Mouse (Mus musculus): ENCODE measurements around the gene Ccdc149. TPM values are rescaled to one million over a fixed set of nuclear protein-coding genes. Genes with fewer than 3 reads are reported as not detected.

The Ccdc149 gene
- total and polyA plus RNA-seq, 3 experiments, result not detected

DNA sequence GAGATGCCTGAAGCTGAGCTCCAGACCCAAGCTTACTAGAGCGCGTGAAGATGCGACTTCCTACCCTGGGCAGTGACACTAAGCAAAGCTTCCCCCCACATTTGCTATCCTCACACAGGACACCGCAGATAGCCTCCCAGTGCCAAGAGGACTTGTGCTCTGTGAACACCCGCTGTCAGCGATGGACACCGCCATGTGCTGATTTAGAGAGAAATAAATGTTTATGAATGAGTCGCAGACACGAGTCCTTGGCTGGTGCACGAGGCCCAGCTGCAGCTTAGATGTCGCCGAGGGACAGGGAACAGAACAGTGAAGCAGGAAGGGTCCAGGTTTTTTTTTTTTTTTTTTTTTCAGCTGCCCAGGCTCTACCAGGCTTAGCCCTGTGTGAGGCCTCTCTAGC lies 61.1 kb downstream of the Ccdc149 start:
- Histone ChIP-seq H3K4me3 (ENCODE audit: control insufficient read depth in 1 of 2, insufficient read depth in 1 of 2, low read depth in 2 of 2, low read length in 2 of 2) (no peak overlapping the region), H3K4me1 (ENCODE audit: control insufficient read depth in 1 of 2, insufficient read depth in 2 of 2, low read length in 2 of 2) (no peaks in the 10 kb centered on the region), H3K9me3 (replicated peaks; ENCODE audit: insufficient read depth, low read length) (no peaks in the 10 kb centered on the region), H3K27ac (ENCODE audit: control insufficient read depth, low read depth, low read length) (no peak overlapping the region), H3K79me2 (ENCODE audit: control insufficient read depth, insufficient read depth, low read length, poor library complexity) (no peaks in the 10 kb centered on the region), H3K36me3 (ENCODE audit: control insufficient read depth in 1 of 2, insufficient read depth in 2 of 2, low read length in 2 of 2) (no peaks in the 10 kb centered on the region), H3K9ac (ENCODE audit: control insufficient read depth, low read depth, low read length, poor library complexity, severe bottlenecking) (no peak overlapping the region), H3K27me3 (ENCODE audit: control insufficient read depth in 1 of 2, insufficient read depth in 2 of 2, low read length in 2 of 2) (no peaks in the 10 kb centered on the region)
- no peak for TF ChIP-seq ZKSCAN1 (IDR thresholded peaks at IDR 0.05; ENCODE audit: low read depth, low read length)
- TF ChIP-seq ZC3H11A (IDR thresholded peaks at IDR 0.05; ENCODE audit: low read depth, low read length), result no peak
- no peak for TF ChIP-seq MAFK (IDR thresholded peaks at IDR 0.05; ENCODE audit: borderline replicate concordance, low read depth, low read length)
- TF ChIP-seq RCOR1 (IDR thresholded peaks at IDR 0.05; ENCODE audit: low read depth, low read length), result no peak
- TF ChIP-seq POLR2A (IDR thresholded peaks at IDR 0.05; ENCODE audit: control insufficient read depth in 1 of 2, insufficient read depth in 1 of 2, low read depth in 1 of 2, low read length in 2 of 2, poor library complexity in 1 of 2), result no peak
- TF ChIP-seq CTCF (IDR thresholded peaks at IDR 0.05 in 2 of 3, conservative IDR thresholded peaks at IDR 0.05 in 1 of 3; ENCODE audit: control insufficient read depth in 1 of 3, insufficient read depth in 1 of 3, low read depth in 2 of 3, low read length in 3 of 3, poor library complexity in 1 of 3, severe bottlenecking in 1 of 3), result no peak
- TF ChIP-seq MYC (IDR thresholded peaks at IDR 0.05; ENCODE audit: low read depth, low read length), result no peak
- no peak for TF ChIP-seq CHD1 (IDR thresholded peaks at IDR 0.05; ENCODE audit: low read depth, low read length)
- TF ChIP-seq CHD2 (IDR thresholded peaks at IDR 0.05; ENCODE audit: low read length), result no peak
- no peak for TF ChIP-seq NRF1 (IDR thresholded peaks at IDR 0.05; ENCODE audit: insufficient read depth, low read depth, low read length, poor library complexity, severe bottlenecking)
- no peak for DNase-seq (ENCODE audit: low read depth, low spot score)

DNA sequence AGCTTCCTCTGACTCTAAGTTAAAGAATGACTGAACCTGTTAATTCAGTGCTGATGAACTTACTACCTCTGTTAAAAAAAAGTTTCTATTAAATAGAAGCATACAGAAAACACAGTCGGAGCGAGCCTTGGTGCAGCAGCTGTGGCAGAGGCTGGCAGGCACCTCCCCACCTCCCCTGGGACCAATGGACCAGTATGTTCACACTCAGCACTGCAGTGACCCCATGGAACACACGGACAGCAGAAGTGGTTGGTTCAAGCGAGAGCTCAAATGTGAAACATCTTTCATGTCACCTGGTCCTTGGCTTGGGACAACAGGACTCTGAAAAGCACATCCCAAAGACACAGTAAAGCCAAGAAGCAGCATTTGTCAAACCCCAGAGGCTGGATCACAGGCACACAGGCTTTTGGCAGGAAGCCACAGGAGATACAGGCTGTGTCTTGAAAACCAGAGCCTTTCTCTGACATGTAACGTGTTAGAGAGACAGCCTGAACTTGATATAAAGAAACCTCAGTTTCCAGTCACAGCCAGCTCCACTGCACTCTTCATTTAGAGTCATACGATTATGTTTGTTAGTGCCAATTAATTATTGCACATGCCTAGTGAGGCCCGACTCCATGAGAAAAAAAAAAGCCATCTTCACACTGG lies 62.5 kb downstream of the Ccdc149 start:
- H3K79me2 ChIP-seq (ENCODE audit: control insufficient read depth, insufficient read depth, low read length, poor library complexity), result no peaks in the 10 kb centered on the region
- H3K4me3 ChIP-seq (ENCODE audit: control insufficient read depth in 1 of 2, insufficient read depth in 1 of 2, low read depth in 2 of 2, low read length in 2 of 2), result no peak overlapping the region
- H3K9me3 ChIP-seq (replicated peaks; ENCODE audit: insufficient read depth, low read length), result no peaks in the 10 kb centered on the region
- no peaks in the 10 kb centered on the region for H3K4me1 ChIP-seq (ENCODE audit: control insufficient read depth in 1 of 2, insufficient read depth in 2 of 2, low read length in 2 of 2)
- no peak for TF ChIP-seq ZC3H11A (IDR thresholded peaks at IDR 0.05; ENCODE audit: low read depth, low read length)
- no peak for TF ChIP-seq SMC3 (IDR thresholded peaks at IDR 0.05; ENCODE audit: low read depth, low read length)
- TF ChIP-seq TAL1 (IDR thresholded peaks at IDR 0.05; ENCODE audit: low read length), result no peak
- no peak for TF ChIP-seq NELFE (IDR thresholded peaks at IDR 0.05; ENCODE audit: low read depth, low read length)
- no peak for TF ChIP-seq TBP (IDR thresholded peaks at IDR 0.05; ENCODE audit: low read depth, low read length)
- no peak for TF ChIP-seq EP300 (IDR thresholded peaks at IDR 0.05; ENCODE audit: low read depth in 1 of 2, low read length in 2 of 2)
- TF ChIP-seq RCOR1 (IDR thresholded peaks at IDR 0.05; ENCODE audit: low read depth, low read length), result no peak
- TF ChIP-seq KAT2A (conservative IDR thresholded peaks at IDR 0.05; ENCODE audit: low read depth, low read length), result no peak
- TF ChIP-seq ZMIZ1 (IDR thresholded peaks at IDR 0.05; ENCODE audit: low read depth, low read length), result no peak
- TF ChIP-seq SIN3A (IDR thresholded peaks at IDR 0.05; ENCODE audit: low read length), result no peak
- TF ChIP-seq USF2 (IDR thresholded peaks at IDR 0.05; ENCODE audit: borderline replicate concordance in 1 of 2, insufficient read depth in 1 of 2, low read depth in 1 of 2, low read length in 2 of 2), result no peak
- TF ChIP-seq ETS1 (IDR thresholded peaks at IDR 0.05; ENCODE audit: low read depth, low read length), result no peak
- TF ChIP-seq POLR2AphosphoS5 (IDR thresholded peaks at IDR 0.05; ENCODE audit: borderline replicate concordance, low read depth, low read length), result no peak
- no peak for TF ChIP-seq CHD1 (IDR thresholded peaks at IDR 0.05; ENCODE audit: low read depth, low read length)
- DNase-seq (ENCODE audit: low read depth, low spot score), result no peak
- no peaks in the 10 kb centered on the region for H3K27me3 ChIP-seq (ENCODE audit: control insufficient read depth in 1 of 2, insufficient read depth in 2 of 2, low read length in 2 of 2)
- H3K27ac ChIP-seq (ENCODE audit: control insufficient read depth, low read depth, low read length), result no peak overlapping the region
- H3K36me3 ChIP-seq (ENCODE audit: control insufficient read depth in 1 of 2, insufficient read depth in 2 of 2, low read length in 2 of 2), result no peaks in the 10 kb centered on the region
- no peak overlapping the region for H3K9ac ChIP-seq (ENCODE audit: control insufficient read depth, low read depth, low read length, poor library complexity, severe bottlenecking)

Data from MEL (cell line).